Mouse (Mus musculus) cortical plate, adult 2 months (tissue): ENCODE data around the gene Golm1.

Experiments
- CTCF ChIP-seq: fragments of 200-500 bp; IDR thresholded peaks from 2 replicates; pipeline ENCODE4 v1.5.1; 2011; ENCODE audit warnings: mild to moderate bottlenecking, control low read depth, low read length; ENCODE audit not compliant: insufficient read depth; ENCODE audit errors: extremely low read depth
- POLR2A ChIP-seq: fragments of 200-500 bp; IDR thresholded peaks from 2 replicates; pipeline ENCODE4 v1.6.1; 2011; ENCODE audit warnings: mild to moderate bottlenecking, low read length, control low read depth; ENCODE audit not compliant: insufficient read depth; ENCODE audit errors: extremely low read depth

GRCm38 (mm10) chr13:59704562-59704961, 29.0 kb upstream of the Golm1 start:
- 0 out of 2 replicates have a peak, but pooled peaks have one; percentile 16 for TF ChIP-seq CTCF
- no peak for TF ChIP-seq POLR2A
